Mouse (Mus musculus) MEL (cell line): Measurements from ENCODE around the gene Sds. TPM values are rescaled to one million over a fixed set of nuclear protein-coding genes. Genes with fewer than 3 reads are reported as not detected.

ENCODE experiments used
- DNase-seq: peaks from one replicate; pipeline ENCODE4 v3.0.0; 2011; ENCODE audit warnings: low read depth, low spot score
- H3K27ac ChIP-seq: 2 replicates; pipeline ENCODE4 v1.5.1; 2012; ENCODE audit warnings: low read depth, mild to moderate bottlenecking, control low read depth, low read length, moderate library complexity; ENCODE audit not compliant: control insufficient read depth
- H3K27me3 ChIP-seq, 2 experiments: fragments of 150-350 bp in 1 of 2; sonication (generic) in 1 of 2; 2 replicates each; pipeline ENCODE4 v1.6.1; 2012; ENCODE audit warnings: low read length in 2 of 2, mild to moderate bottlenecking in 2 of 2, improper control_type of control experiment in 1 of 2, moderate library complexity in 1 of 2; ENCODE audit not compliant: insufficient read depth in 2 of 2, control insufficient read depth in 1 of 2
- H3K36me3 ChIP-seq, 2 experiments: 2 replicates each; pipeline ENCODE4 v1.6.1; 2012 to 2014; ENCODE audit warnings: low read length in 2 of 2, improper control_type of control experiment in 1 of 2, inconsistent platforms in 1 of 2, mild to moderate bottlenecking in 1 of 2; ENCODE audit not compliant: insufficient read depth in 2 of 2, control insufficient read depth in 1 of 2
- H3K4me1 ChIP-seq, 2 experiments: fragments of 150-350 bp in 1 of 2; sonication (generic) in 1 of 2; 2 replicates each; pipeline ENCODE4 v1.6.1; 2012; ENCODE audit warnings: low read length in 2 of 2, improper control_type of control experiment in 1 of 2, mild to moderate bottlenecking in 1 of 2; ENCODE audit not compliant: insufficient read depth in 2 of 2, control insufficient read depth in 1 of 2
- H3K4me3 ChIP-seq, 2 experiments: fragments of 150-350 bp in 1 of 2; sonication (generic) in 1 of 2; 2 replicates each; pipeline ENCODE4 v1.5.1; 2012; ENCODE audit warnings: low read depth in 2 of 2, low read length in 2 of 2, mild to moderate bottlenecking in 2 of 2, moderate library complexity in 2 of 2, control low read depth in 1 of 2, improper control_type of control experiment in 1 of 2; ENCODE audit not compliant: control insufficient read depth in 1 of 2, insufficient read depth in 1 of 2
- H3K79me2 ChIP-seq: 2 replicates; pipeline ENCODE4 v1.6.1; 2012; ENCODE audit warnings: mild to moderate bottlenecking, low read length, moderate library complexity; ENCODE audit not compliant: control insufficient read depth, poor library complexity, insufficient read depth
- H3K9ac ChIP-seq: 2 replicates; pipeline ENCODE4 v1.6.1; 2012; ENCODE audit warnings: low read depth, mild to moderate bottlenecking, control low read depth, low read length, moderate library complexity; ENCODE audit not compliant: control insufficient read depth, poor library complexity, severe bottlenecking
- H3K9me3 ChIP-seq: fragments of 150-350 bp; sonication (generic); replicated peaks from 2 replicates; pipeline ENCODE4 v1.6.1; 2012; ENCODE audit warnings: mild to moderate bottlenecking, low read length, improper control_type of control experiment, moderate library complexity; ENCODE audit not compliant: insufficient read depth
- CHD2 ChIP-seq: IDR thresholded peaks from 2 replicates; pipeline ENCODE4 v1.6.1; 2011; ENCODE audit warnings: low read length, improper control_type of control experiment
- CTCF ChIP-seq, 3 experiments: IDR thresholded peaks in 2 of 3; conservative IDR thresholded peaks in 1 of 3; 2 replicates each; pipeline ENCODE4 v1.5.1; 2011 to 2012; ENCODE audit warnings: low read length in 3 of 3, low read depth in 2 of 3, mild to moderate bottlenecking in 2 of 3, improper control_type of control experiment in 1 of 3, inconsistent platforms in 1 of 3, mixed read lengths in 1 of 3, moderate library complexity in 1 of 3; ENCODE audit not compliant: control insufficient read depth in 1 of 3, insufficient read depth in 1 of 3, poor library complexity in 1 of 3, severe bottlenecking in 1 of 3
- E2F4 ChIP-seq: IDR thresholded peaks from 2 replicates; pipeline ENCODE4 v1.6.1; 2011; ENCODE audit warnings: low read depth, low read length, improper control_type of control experiment, borderline replicate concordance
- GATA1 ChIP-seq: IDR thresholded peaks from 2 replicates; pipeline ENCODE4 v1.6.1; 2011; ENCODE audit warnings: low read depth, low read length, improper control_type of control experiment
- HCFC1 ChIP-seq: IDR thresholded peaks from 2 replicates; pipeline ENCODE4 v1.6.1; 2012; ENCODE audit warnings: low read depth, mild to moderate bottlenecking, inconsistent platforms, low read length, improper control_type of control experiment, moderate library complexity
- JUND ChIP-seq: IDR thresholded peaks from 2 replicates; pipeline ENCODE4 v1.6.1; 2011; ENCODE audit warnings: low read depth, mild to moderate bottlenecking, improper control_type of control experiment, low read length
- MAZ ChIP-seq: IDR thresholded peaks from 2 replicates; pipeline ENCODE4 v1.6.1; 2012; ENCODE audit warnings: low read depth, mild to moderate bottlenecking, inconsistent platforms, low read length, improper control_type of control experiment
- MEF2A ChIP-seq: IDR thresholded peaks from 2 replicates; pipeline ENCODE4 v1.6.1; 2014; ENCODE audit warnings: low read depth, mild to moderate bottlenecking, inconsistent platforms, low read length, improper control_type of control experiment; ENCODE audit not compliant: poor library complexity, insufficient replicate concordance, severe bottlenecking; ENCODE audit errors: extremely low read depth
- NELFE ChIP-seq: IDR thresholded peaks from 2 replicates; pipeline ENCODE4 v1.6.1; 2011; ENCODE audit warnings: low read depth, low read length, improper control_type of control experiment
- POLR2AphosphoS5 ChIP-seq: IDR thresholded peaks from 2 replicates; pipeline ENCODE4 v1.6.1; 2012; ENCODE audit warnings: low read depth, borderline replicate concordance, mild to moderate bottlenecking, inconsistent platforms, low read length, moderate library complexity, mixed read lengths
- RAD21 ChIP-seq: IDR thresholded peaks from 2 replicates; pipeline ENCODE4 v1.6.1; 2011; ENCODE audit warnings: mild to moderate bottlenecking, low read depth, low read length, improper control_type of control experiment
- RCOR1 ChIP-seq: IDR thresholded peaks from 2 replicates; pipeline ENCODE4 v1.6.1; 2012; ENCODE audit warnings: low read depth, mild to moderate bottlenecking, inconsistent platforms, low read length, improper control_type of control experiment
- SMC3 ChIP-seq: IDR thresholded peaks from 2 replicates; pipeline ENCODE4 v1.6.1; 2011; ENCODE audit warnings: low read depth, low read length, improper control_type of control experiment
- TBP ChIP-seq: IDR thresholded peaks from 2 replicates; pipeline ENCODE4 v1.8.0; 2011; ENCODE audit warnings: low read depth, low read length, improper control_type of control experiment
- TCF12 ChIP-seq: IDR thresholded peaks from 2 replicates; pipeline ENCODE4 v1.6.1; 2014; ENCODE audit warnings: low read depth, mild to moderate bottlenecking, inconsistent platforms, low read length, improper control_type of control experiment, moderate library complexity
- UBTF ChIP-seq: IDR thresholded peaks from 2 replicates; pipeline ENCODE4 v1.6.1; 2012; ENCODE audit warnings: low read depth, mild to moderate bottlenecking, inconsistent platforms, low read length, improper control_type of control experiment, moderate library complexity, borderline replicate concordance; ENCODE audit not compliant: insufficient read depth
- USF1 ChIP-seq: IDR thresholded peaks from 2 replicates; pipeline ENCODE4 v1.6.1; 2014; ENCODE audit warnings: low read depth, mild to moderate bottlenecking, inconsistent platforms, low read length, improper control_type of control experiment, moderate library complexity
- ZC3H11A ChIP-seq: IDR thresholded peaks from 2 replicates; pipeline ENCODE4 v1.6.1; 2012; ENCODE audit warnings: low read depth, mild to moderate bottlenecking, inconsistent platforms, low read length, improper control_type of control experiment
- ZKSCAN1 ChIP-seq: IDR thresholded peaks from 2 replicates; pipeline ENCODE4 v1.6.1; 2012; ENCODE audit warnings: low read depth, mild to moderate bottlenecking, inconsistent platforms, low read length, improper control_type of control experiment, moderate library complexity
- ZMIZ1 ChIP-seq: IDR thresholded peaks from 2 replicates; pipeline ENCODE4 v1.6.1; 2012; ENCODE audit warnings: low read depth, mild to moderate bottlenecking, inconsistent platforms, low read length, improper control_type of control experiment, moderate library complexity
- ZNF384 ChIP-seq: IDR thresholded peaks from 2 replicates; pipeline ENCODE4 v1.6.1; 2012; ENCODE audit warnings: low read depth, mild to moderate bottlenecking, inconsistent platforms, low read length, improper control_type of control experiment
- polyA plus RNA-seq, 2 experiments: library from polyadenylated mRNA; stranded (reverse) in 1 of 2; unstranded in 1 of 2; fragments of >175 nt in 1 of 2; fragments of >200 nt in 1 of 2; gene quantifications; 2 replicates each; pipeline versions ENCODE4 v1.2.1 to v1.2.4; 2012; ENCODE audit warnings: low replicate concordance in 2 of 2, low read depth in 1 of 2; ENCODE audit not compliant: insufficient read length in 2 of 2, insufficient read depth in 1 of 2, missing spikeins in 1 of 2
- total RNA-seq: library from RNA; depleted of rRNA; stranded (reverse); fragments of 300-350 nt; gene quantifications from 2 replicates; pipeline ENCODE4 v1.2.3, GENCODE M21; 2012

Sds gene
- total and polyA plus RNA-seq, 3 experiments = 0.17 TPM; not detected in 2

- Histone ChIP-seq H3K4me1 (no peaks in the 10 kb centered on the region), H3K27me3 (no peaks in the 10 kb centered on the region), H3K9me3 (no peaks in the 10 kb centered on the region), H3K4me3 (no peak overlapping the region), H3K79me2 (no peaks in the 10 kb centered on the region), H3K9ac (no peak overlapping the region), H3K36me3 (no peaks in the 10 kb centered on the region)
- no peak for TF ChIP-seq CHD2
- peak; percentile 63 for TF ChIP-seq RAD21
- TF ChIP-seq CTCF (IDR thresholded peaks at IDR 0.05 in 2 of 3, conservative IDR thresholded peaks at IDR 0.05 in 1 of 3; ENCODE audit: control insufficient read depth in 1 of 3, insufficient read depth in 1 of 3, low read depth in 2 of 3, low read length in 3 of 3, poor library complexity in 1 of 3, severe bottlenecking in 1 of 3) = peak; percentile 65 to 79 (median 75)
- TF ChIP-seq ZKSCAN1 = peak; percentile 93
- TF ChIP-seq JUND = no peak
- TF ChIP-seq ZC3H11A = peak; percentile 51
- TF ChIP-seq E2F4 = no peak
- no peak for TF ChIP-seq UBTF
- no peak for TF ChIP-seq TCF12
- peak; percentile 73 for TF ChIP-seq SMC3
- 0 out of 2 replicates have a peak, but pooled peaks have one; percentile 11 for TF ChIP-seq USF1
- TF ChIP-seq, all 39 proteins: peak for 6
- H3K27ac ChIP-seq = no peak overlapping the region
- DNase-seq = peak; percentile 60
Measured at GRCm38 (mm10) chr5:120522649-120523048, 46.3 kb downstream of the Sds start.

- no peaks in the 10 kb centered on the region for H3K36me3 ChIP-seq
- H3K4me3 ChIP-seq = no peak overlapping the region
- no peak overlapping the region for H3K27ac ChIP-seq
- no peak for TF ChIP-seq TBP
- no peak for TF ChIP-seq CTCF (IDR thresholded peaks at IDR 0.05 in 2 of 3, conservative IDR thresholded peaks at IDR 0.05 in 1 of 3; ENCODE audit: control insufficient read depth in 1 of 3, insufficient read depth in 1 of 3, low read depth in 2 of 3, low read length in 3 of 3, poor library complexity in 1 of 3, severe bottlenecking in 1 of 3)
- TF ChIP-seq ZC3H11A = no peak
- TF ChIP-seq POLR2AphosphoS5 = no peak
- no peak for TF ChIP-seq MEF2A
- H3K4me1 ChIP-seq = no peaks in the 10 kb centered on the region
- DNase-seq = peak; percentile 49
- H3K9ac ChIP-seq = no peak overlapping the region
- no peaks in the 10 kb centered on the region for H3K27me3 ChIP-seq
- no peaks in the 10 kb centered on the region for H3K9me3 ChIP-seq
- no peaks in the 10 kb centered on the region for H3K79me2 ChIP-seq
Measured at GRCm38 (mm10) chr5:120524736-120525135, 48.4 kb downstream of the Sds start.

GRCm38 (mm10) chr5:120525737-120526136 lies 49.4 kb downstream of the Sds start:
- H3K4me3 ChIP-seq = no peak overlapping the region
- no peaks in the 10 kb centered on the region for H3K79me2 ChIP-seq
- H3K4me1 ChIP-seq = no peaks in the 10 kb centered on the region
- no peak for DNase-seq
- H3K27me3 ChIP-seq = no peaks in the 10 kb centered on the region
- H3K9me3 ChIP-seq = no peaks in the 10 kb centered on the region
- peak; percentile 15; the same call in 1 of the 2 replicates for TF ChIP-seq ZC3H11A
- peak; percentile 45 for TF ChIP-seq SMC3
- TF ChIP-seq HCFC1 = no peak
- peak; percentile 19 for TF ChIP-seq RAD21
- no peak for TF ChIP-seq GATA1
- TF ChIP-seq MAZ = 0 out of 2 replicates have a peak, but pooled peaks have one; percentile 24
- no peak for TF ChIP-seq ZMIZ1
- no peak for TF ChIP-seq ZNF384
- no peak for TF ChIP-seq JUND
- no peak for TF ChIP-seq NELFE
- peak in 2 of 3 experiments; percentile 53 to 54; a peak in 4 of 6 replicates for TF ChIP-seq CTCF (IDR thresholded peaks at IDR 0.05 in 2 of 3, conservative IDR thresholded peaks at IDR 0.05 in 1 of 3; ENCODE audit: control insufficient read depth in 1 of 3, insufficient read depth in 1 of 3, low read depth in 2 of 3, low read length in 3 of 3, poor library complexity in 1 of 3, severe bottlenecking in 1 of 3)
- TF ChIP-seq RCOR1 = no peak
- no peak overlapping the region for H3K27ac ChIP-seq
- H3K9ac ChIP-seq = no peak overlapping the region
- H3K36me3 ChIP-seq = no peaks in the 10 kb centered on the region
